Mouse (Mus musculus) layer of hippocampus, adult 11-12 months (tissue): Measurements from ENCODE around the gene Gm3286.
"Not testable (repeated sequence)": the region's sequence is repeated elsewhere in the genome, so short reads cannot be mapped to it uniquely, and the experiment has no call there.

Experiments used
- DNase-seq: peaks from one replicate; pipeline ENCODE4 v3.0.0; 2022; ENCODE audit warnings: low spot score

Gm3286 gene

GRCm38 (mm10) chr5:95510458-95510857 is at the start of gene Gm3286:
Gene Gm3286, plus strand, starts transcription at chr5:95510758.
- DNase-seq: not testable (repeated sequence)
